Mouse (Mus musculus): Measurements from ENCODE around the gene Ube2o. TPM values are rescaled to one million over a fixed set of nuclear protein-coding genes. Genes with fewer than 3 reads are reported as not detected.

Ube2o gene
- polyA plus RNA-seq, 2 experiments = 18.7 to 29.7 TPM

GRCm38 (mm10) chr11:116518482-116518881 is 62.8 kb downstream of the Ube2o start:
- Histone ChIP-seq H3K36me3 (ENCODE audit: control insufficient read depth, insufficient read depth, low read length) (no peaks in the 10 kb centered on the region), H3K4me1 (ENCODE audit: control insufficient read depth, insufficient read depth, low read length) (peaks cover 8% of the 10 kb centered on the region), H3K9me3 (ENCODE audit: control insufficient read depth, low read length) (no peaks in the 10 kb centered on the region), H3K9ac (ENCODE audit: low read depth, low read length, severe bottlenecking) (no peak overlapping the region), H3K4me2 (replicated peaks; ENCODE audit: low read depth, low read length, severe bottlenecking) (no peak overlapping the region), H3K27me3 (ENCODE audit: control insufficient read depth, insufficient read depth, low read length) (no peaks in the 10 kb centered on the region), H3K4me3 (replicated peaks; ENCODE audit: low read length) (no peak overlapping the region), H3K27ac (replicated peaks; ENCODE audit: low read depth, low read length) (no peak overlapping the region)
- ATAC-seq (ENCODE audit: low FRiP score, low read depth) (no peak), DNase-seq (ENCODE audit: low spot score) (peak; percentile 31)
- TF ChIP-seq POLR2A (IDR thresholded peaks at IDR 0.05; ENCODE audit: borderline replicate concordance, extremely low read depth, insufficient read depth, insufficient read length) = no peak
- WGBS = 56% methylated on average over 8 of the region's 8 CpGs

GRCm38 (mm10) chr11:116515330-116516020 is 65.8 kb downstream of the Ube2o start:
- Histone ChIP-seq H3K27me3 (ENCODE audit: control insufficient read depth, insufficient read depth, low read length) (no peaks in the 10 kb centered on the region), H3K4me3 (replicated peaks; ENCODE audit: low read length) (no peak overlapping the region), H3K4me1 (ENCODE audit: control insufficient read depth, insufficient read depth, low read length) (no peaks in the 10 kb centered on the region; the same call in 1 of the 2 replicates), H3K9ac (ENCODE audit: low read depth, low read length, severe bottlenecking) (no peak overlapping the region), H3K27ac (replicated peaks; ENCODE audit: low read depth, low read length) (no peak overlapping the region), H3K9me3 (ENCODE audit: control insufficient read depth, low read length) (no peaks in the 10 kb centered on the region), H3K4me2 (replicated peaks; ENCODE audit: low read depth, low read length, severe bottlenecking) (no peak overlapping the region; the same call in 1 of the 2 replicates), H3K36me3 (ENCODE audit: control insufficient read depth, insufficient read depth, low read length) (no peaks in the 10 kb centered on the region)
- ATAC-seq (ENCODE audit: low FRiP score, low read depth) = no peak
- 12% methylated on average over 24 of the region's 24 CpGs for WGBS
- no peak for TF ChIP-seq POLR2A (IDR thresholded peaks at IDR 0.05; ENCODE audit: borderline replicate concordance, extremely low read depth, insufficient read depth, insufficient read length)
- no peak for DNase-seq (ENCODE audit: low spot score)

- H3K9me3 ChIP-seq (ENCODE audit: control insufficient read depth, low read length) = no peaks in the 10 kb centered on the region
- no peaks in the 10 kb centered on the region; the same call in 1 of the 2 replicates for H3K4me1 ChIP-seq (ENCODE audit: control insufficient read depth, insufficient read depth, low read length)
- WGBS = 75% methylated on average over 4 of the region's 4 CpGs
- H3K9ac ChIP-seq (ENCODE audit: low read depth, low read length, severe bottlenecking) = no peak overlapping the region
- DNase-seq (ENCODE audit: low spot score) (no peak), ATAC-seq (ENCODE audit: low FRiP score, low read depth) (no peak)
- no peak for TF ChIP-seq POLR2A (IDR thresholded peaks at IDR 0.05; ENCODE audit: borderline replicate concordance, extremely low read depth, insufficient read depth, insufficient read length)
- no peak overlapping the region for H3K27ac ChIP-seq (replicated peaks; ENCODE audit: low read depth, low read length)
- no peak overlapping the region for H3K4me2 ChIP-seq (replicated peaks; ENCODE audit: low read depth, low read length, severe bottlenecking)
- no peaks in the 10 kb centered on the region for H3K27me3 ChIP-seq (ENCODE audit: control insufficient read depth, insufficient read depth, low read length)
- no peaks in the 10 kb centered on the region for H3K36me3 ChIP-seq (ENCODE audit: control insufficient read depth, insufficient read depth, low read length)
- H3K4me3 ChIP-seq (replicated peaks; ENCODE audit: low read length) = no peak overlapping the region
Observed at GRCm38 (mm10) chr11:116513531-116514038, 67.7 kb downstream of the Ube2o start.

GRCm38 (mm10) chr11:116512987-116513386 is 68.3 kb downstream of the Ube2o start:
- TF ChIP-seq POLR2A (IDR thresholded peaks at IDR 0.05; ENCODE audit: borderline replicate concordance, extremely low read depth, insufficient read depth, insufficient read length) = no peak
- WGBS = 87% methylated on average over 6 of the region's 6 CpGs
- Histone ChIP-seq H3K9ac (ENCODE audit: low read depth, low read length, severe bottlenecking) (no peak overlapping the region), H3K27ac (replicated peaks; ENCODE audit: low read depth, low read length) (no peak overlapping the region), H3K4me1 (ENCODE audit: control insufficient read depth, insufficient read depth, low read length) (no peaks in the 10 kb centered on the region; the same call in 1 of the 2 replicates), H3K4me2 (replicated peaks; ENCODE audit: low read depth, low read length, severe bottlenecking) (no peak overlapping the region), H3K36me3 (ENCODE audit: control insufficient read depth, insufficient read depth, low read length) (no peaks in the 10 kb centered on the region), H3K9me3 (ENCODE audit: control insufficient read depth, low read length) (no peaks in the 10 kb centered on the region), H3K27me3 (ENCODE audit: control insufficient read depth, insufficient read depth, low read length) (no peaks in the 10 kb centered on the region), H3K4me3 (replicated peaks; ENCODE audit: low read length) (no peak overlapping the region)
- DNase-seq (ENCODE audit: low spot score) (no peak), ATAC-seq (ENCODE audit: low FRiP score, low read depth) (no peak)

GRCm38 (mm10) chr11:116512154-116512553 is 69.1 kb downstream of the Ube2o start:
- WGBS = 92% methylated on average over 7 of the region's 7 CpGs
- Histone ChIP-seq H3K27ac (replicated peaks; ENCODE audit: low read depth, low read length) (no peak overlapping the region), H3K36me3 (ENCODE audit: control insufficient read depth, insufficient read depth, low read length) (no peaks in the 10 kb centered on the region), H3K4me2 (replicated peaks; ENCODE audit: low read depth, low read length, severe bottlenecking) (no peak overlapping the region), H3K9me3 (ENCODE audit: control insufficient read depth, low read length) (no peaks in the 10 kb centered on the region), H3K27me3 (ENCODE audit: control insufficient read depth, insufficient read depth, low read length) (no peaks in the 10 kb centered on the region), H3K4me3 (replicated peaks; ENCODE audit: low read length) (no peak overlapping the region), H3K4me1 (ENCODE audit: control insufficient read depth, insufficient read depth, low read length) (no peaks in the 10 kb centered on the region), H3K9ac (ENCODE audit: low read depth, low read length, severe bottlenecking) (no peak overlapping the region)
- ATAC-seq (ENCODE audit: low FRiP score, low read depth) (no peak), DNase-seq (ENCODE audit: low spot score) (no peak)
- TF ChIP-seq POLR2A (IDR thresholded peaks at IDR 0.05; ENCODE audit: borderline replicate concordance, extremely low read depth, insufficient read depth, insufficient read length) = no peak
